Mouse (Mus musculus) adrenal gland, adult 10 weeks (tissue): ENCODE results near the gene Tprn. TPM values are rescaled to one million over a fixed set of nuclear protein-coding genes. Genes with fewer than 3 reads are reported as not detected.

Experiments
- polyA plus RNA-seq: library from polyadenylated mRNA; stranded (reverse); fragments of 350-450 nt; fragmentation: Illumina TruSeq; extraction: RNeasy Lipid Tissue Mini Kit (QIAGEN cat#74804); gene quantifications from one replicate; pipeline ENCODE4 v1.2.3, GENCODE M21; 2014; ENCODE audit warnings: low read depth, low replicate concordance

Tprn gene
- 0.52 TPM for polyA plus RNA-seq

DNA sequence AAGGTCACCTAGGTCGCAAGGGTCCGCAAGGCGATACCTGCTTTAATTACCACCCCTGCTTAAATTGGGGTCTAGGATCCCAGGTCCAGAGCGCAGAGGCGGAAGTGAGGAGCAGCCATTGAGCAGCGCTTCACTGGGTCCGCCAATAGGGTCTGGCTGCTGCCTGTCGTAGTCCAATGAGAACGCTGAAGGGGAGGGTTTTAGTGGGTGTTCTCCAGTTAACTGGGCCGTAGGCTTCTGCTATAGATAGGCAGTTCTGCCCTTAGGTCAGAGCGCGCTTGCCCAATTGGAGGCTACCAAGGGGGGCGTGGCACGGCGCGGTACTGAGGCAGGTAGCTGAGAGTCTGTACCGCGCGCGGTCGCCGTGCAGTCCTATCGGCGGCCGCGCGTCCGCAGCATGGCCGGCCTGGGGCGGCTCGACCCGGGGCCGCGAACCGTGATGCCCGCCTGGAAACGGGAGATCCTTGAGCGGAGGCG is at the start of gene Tprn:
TSS of gene Tprn (plus strand) at position 328 of the 477 bp plus-strand sequence.

DNA sequence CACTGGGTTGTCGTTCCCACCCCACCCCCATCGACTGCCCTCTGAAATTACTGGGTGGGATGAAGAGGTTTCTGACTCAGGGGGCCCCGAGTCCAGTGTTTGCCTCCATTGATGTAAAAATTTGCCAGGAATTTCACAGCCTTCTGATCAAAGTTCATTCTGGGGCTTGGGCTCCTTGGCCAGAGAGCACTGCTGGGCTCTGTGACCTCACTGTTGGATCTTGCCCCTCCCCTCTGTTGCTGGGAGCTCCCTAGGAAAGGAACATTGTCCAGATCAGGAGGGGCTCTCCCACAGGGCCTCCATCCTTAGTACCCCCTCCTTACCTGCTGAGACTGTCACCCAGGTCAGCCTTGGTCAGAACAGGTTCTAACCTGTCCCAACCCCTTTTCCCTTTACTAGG is 48.0 kb upstream of the Tprn start, which contains the start of gene Stpg3:
TSS of gene Stpg3 (minus strand) at position 194 of the 400 bp plus-strand sequence.

DNA sequence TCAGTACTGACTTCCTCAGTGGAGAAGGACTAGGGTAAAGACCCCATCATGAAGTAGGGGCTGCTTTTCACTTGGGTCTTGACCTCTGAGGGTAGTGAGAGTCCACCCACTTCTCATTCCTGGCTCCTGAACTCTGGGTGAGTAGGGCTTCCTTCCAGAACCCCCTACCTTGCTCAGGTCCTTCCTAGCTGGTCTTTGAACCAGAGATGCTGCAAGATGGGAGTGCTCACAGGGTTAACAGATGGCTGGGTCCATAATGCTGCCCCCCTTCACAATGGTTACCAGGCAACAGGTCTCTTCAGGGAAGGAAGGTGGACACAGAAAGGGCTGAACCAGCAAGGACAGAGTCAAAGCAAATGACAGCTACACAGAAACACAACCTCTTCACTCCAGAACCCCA is 44.0 kb upstream of the Tprn start, which contains the start of gene Fam166a:
TSS of gene Fam166a (plus strand) at position 301 of the 400 bp plus-strand sequence.

DNA sequence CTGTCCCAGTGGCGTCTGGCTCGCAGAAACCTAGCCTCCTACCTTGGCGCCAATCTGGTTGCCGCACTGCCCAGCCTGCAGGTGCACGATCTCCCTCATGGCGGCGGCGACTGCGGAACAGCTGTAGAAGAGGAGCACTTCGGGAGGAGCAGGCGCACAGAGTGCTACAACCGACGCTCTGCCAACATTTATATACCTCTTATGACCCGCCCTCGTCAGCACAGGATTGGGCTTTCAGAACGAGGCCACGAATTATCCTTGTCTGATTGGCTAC is 38.0 kb upstream of the Tprn start, which contains the start of gene Tubb4b:
TSS of gene Tubb4b (minus strand) at position 211 of the 274 bp plus-strand sequence.

DNA sequence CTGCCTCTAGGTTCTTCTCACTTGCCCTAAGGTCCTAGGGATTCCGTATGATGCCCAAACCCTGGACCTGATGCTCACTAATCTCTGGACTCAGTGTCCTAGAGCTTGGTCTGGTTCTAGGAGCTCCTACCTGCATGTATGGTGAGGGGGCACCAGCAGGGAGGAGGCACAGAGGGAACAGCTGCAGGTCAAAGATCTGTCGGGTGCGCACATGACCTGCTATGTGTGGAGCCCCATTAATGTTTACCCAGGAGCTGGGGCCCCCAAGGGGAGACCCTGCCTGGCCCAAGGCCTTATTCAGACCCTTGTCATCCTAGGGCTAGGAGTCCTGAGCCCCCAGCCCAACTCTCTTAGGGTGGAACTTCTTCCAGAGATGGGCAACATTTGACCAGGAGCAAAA is 28.4 kb upstream of the Tprn start, which contains the start of gene Slc34a3:
TSS of gene Slc34a3 (minus strand) at position 315 of the 400 bp plus-strand sequence.

DNA sequence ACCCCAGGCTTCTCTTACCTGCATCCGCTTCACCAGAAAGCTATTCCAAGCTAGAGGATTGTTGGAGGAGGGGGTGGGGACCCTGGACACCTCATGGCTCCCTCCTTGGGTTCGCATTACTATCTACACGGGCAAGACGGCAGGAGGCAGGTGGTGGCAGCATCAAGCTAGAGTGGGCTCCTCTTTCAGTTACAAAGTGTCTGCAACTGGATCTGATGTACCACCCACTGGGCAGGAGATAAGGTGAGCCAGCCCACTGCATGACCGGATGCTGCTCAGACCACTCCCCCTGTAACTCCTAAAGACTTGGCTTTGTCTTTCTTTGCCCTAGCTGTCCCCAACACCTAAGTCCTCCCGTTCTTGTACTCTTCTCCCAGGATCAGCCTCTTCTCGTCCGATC is 25.8 kb upstream of the Tprn start, which contains the start of gene Rnf224:
TSS of gene Rnf224 (minus strand) at position 174 of the 400 bp plus-strand sequence.

DNA sequence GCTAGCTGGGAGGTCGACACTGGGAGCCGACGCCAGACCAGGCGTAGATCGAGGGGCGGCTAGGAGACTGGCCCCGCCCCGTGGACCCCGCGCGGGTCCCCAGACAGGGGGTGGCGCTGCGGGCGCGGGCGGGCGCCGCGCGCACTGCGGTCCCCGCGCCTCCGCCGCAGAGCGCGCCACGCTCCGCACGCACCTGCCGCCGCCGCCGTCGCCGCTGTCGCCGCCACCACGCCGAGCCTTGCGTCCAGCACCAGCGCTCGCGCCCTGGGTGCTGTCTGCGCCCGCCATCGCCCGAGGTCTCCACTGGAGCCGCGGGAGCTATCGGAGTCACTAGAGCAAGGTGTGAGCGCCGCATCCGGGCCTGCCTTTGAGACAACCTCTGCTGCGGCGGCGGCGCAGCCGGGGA is 20.3 kb upstream of the Tprn start, which contains the start of the genes Rnf208 and Cysrt1:
TSS of gene Rnf208 (plus strand) at position 155 of the 406 bp plus-strand sequence.
TSS of gene Cysrt1 (minus strand) at position 352 of the 406 bp plus-strand sequence.

DNA sequence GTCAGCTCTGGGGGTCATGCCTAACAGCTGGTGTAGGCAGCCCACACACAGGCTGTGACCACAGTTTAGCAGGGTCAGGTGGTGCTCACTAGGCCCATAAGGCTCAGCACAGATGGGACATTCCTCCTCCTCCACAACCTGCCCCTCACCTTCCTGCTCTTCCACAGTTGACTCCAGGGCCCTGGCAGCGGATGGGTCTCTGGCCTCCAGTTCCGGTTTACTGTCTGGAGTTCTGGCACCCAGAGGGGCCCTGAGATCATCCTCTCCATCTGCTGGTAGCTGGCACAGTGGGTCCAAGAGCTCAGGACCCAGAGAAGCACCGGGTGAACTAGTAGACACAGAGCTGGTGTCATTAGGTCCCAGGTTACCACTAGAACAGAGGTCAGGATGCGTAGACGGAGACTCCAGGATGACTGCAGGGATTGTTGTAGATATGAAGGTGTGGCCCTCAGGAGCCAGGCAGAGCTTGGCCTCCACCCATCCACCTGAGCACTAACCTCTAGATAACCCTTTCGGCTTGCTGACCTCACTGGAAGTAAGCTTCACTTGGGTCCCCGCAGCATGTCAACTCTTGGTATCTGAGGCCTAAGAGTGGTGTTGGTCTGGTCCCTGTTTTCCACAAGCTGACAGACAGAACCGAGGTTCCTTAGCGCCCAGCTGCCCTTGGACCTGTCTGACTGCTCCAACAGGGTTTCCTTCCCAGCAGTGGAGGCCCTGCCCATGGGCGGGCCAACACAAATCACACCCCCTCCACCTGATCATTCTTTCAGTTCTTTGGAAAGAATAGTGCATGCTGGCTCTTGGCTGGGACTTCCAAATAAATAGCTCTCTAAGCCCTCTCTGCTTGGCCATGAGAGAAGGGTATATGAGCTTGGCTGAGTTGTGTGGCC is 16.0 kb upstream of the Tprn start, which contains the start of gene AL732309.1:
TSS of gene AL732309.1 (minus strand) at position 681 of the 890 bp plus-strand sequence.

DNA sequence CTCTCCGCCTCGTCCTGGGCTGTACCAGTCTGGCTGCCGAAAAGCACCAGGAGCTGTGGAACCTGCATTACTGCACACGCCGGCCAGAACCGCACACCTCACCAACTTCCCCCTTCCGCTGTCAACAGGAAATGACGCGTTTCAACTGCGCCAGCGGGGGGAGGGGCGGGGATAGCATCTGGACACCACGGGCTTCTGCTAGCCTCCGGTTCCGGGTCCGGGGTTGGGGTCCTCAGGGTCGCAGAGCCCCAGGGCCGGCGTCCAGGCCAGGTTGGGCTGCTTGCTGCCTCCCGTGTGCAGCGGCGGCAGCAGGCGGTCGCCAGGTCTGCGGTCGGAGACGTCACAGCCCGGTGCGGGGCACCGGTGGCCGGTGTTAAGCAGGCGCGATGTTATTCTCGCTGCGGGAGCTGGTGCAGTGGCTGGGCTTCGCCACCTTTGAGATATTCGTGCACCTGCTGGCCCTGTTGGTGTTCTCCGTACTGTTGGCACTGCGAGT is 7.1 kb upstream of the Tprn start, which contains the start of gene Tmem203:
TSS of gene Tmem203 (plus strand) at position 156 of the 496 bp plus-strand sequence.

DNA sequence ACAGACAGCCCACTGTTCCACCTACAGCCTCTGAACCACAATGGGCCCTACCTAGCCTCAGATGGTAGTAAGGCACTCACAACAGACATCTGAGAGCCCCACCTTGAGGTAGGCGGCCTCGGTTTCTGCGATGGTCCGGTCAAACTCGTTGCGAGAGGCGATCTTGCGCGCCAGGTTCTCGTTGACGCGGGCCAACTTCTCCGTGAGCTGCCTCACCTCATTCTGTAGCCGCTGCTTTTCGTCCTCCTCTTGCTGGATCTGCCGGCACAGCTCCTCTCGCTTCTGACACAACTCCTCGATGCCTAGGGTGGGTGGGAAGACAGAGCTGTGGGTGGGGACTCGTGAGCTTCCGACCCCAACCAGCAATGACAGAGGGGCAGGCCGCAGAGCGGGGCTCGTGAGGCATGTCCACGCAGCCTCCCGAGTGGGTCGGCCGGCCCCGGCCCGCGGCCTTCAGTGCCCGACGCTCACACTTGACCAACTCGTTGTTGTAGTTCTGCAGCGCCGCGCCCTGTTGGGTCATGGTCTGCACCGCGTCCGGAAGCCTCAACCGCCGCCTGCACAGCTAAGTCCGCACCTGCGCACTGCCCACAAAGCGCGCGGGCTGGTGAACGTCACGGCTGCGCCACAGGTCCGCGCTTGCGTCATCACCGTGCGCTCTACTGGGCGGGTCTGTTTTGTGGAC is 9.6 kb downstream of the Tprn start, which contains the start of the genes Ssna1 and Anapc2:
TSS of gene Ssna1 (minus strand) at position 612 of the 685 bp plus-strand sequence.
TSS of gene Anapc2 (plus strand) at position 652 of the 685 bp plus-strand sequence.

DNA sequence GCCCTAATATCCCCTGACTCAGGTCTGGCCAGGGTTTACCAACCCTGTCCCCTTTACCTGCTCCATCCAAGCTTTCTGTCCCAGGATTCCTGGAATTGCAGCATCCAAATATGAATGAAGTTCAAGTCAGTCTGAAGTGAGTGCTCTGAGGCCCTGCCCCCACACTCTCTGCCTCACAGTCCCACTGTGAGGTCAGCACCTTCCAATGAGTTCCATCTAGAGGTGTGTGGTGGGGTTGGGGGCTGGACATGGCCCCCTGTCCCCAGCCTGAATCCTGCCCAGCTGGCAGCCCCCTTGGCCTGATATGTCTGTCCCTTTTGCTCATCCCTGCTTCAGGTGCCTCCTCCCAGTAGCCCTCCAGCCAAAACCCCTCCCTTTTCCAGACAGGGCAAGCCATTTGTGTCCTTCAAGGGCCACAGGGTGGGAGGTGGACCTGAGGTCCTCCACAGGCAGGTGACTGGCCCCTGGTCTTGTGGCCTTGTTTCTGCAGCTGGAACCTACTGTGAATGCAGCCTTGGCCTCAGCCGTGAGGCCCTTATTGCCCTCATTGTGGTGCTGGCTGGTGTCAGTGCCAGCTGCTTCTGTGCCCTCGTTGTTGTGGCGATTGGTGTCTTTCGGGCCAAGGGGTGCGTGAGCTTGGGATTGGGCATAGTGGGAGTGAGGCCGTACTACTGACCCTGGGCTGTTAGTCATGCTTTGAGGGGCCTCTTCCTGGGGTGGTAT is 25.7 kb downstream of the Tprn start, which contains the start of gene Tmem210:
TSS of gene Tmem210 (plus strand) at position 219 of the 723 bp plus-strand sequence.

DNA sequence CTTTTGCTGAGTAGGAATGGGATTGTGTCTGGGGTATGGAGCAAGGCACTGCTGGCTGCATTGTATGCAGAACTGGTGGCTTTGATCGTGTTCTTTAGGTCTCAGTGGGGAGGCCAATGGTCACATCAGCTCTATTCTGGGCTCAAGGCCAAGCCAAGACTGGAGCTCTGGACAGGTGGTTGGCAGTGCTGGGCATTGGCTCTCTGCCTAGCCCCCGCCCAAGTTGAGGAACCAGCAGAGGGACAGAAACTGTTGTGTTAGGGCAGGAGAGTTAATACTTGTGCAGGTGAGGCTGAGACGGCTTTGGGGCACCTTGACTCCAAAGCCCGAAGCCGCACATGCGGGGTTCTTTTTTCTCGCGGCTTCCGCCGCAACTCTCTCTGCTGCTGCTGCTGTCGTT is 27.2 kb downstream of the Tprn start, which contains the start of gene Lrrc26:
TSS of gene Lrrc26 (plus strand) at position 265 of the 400 bp plus-strand sequence.

DNA sequence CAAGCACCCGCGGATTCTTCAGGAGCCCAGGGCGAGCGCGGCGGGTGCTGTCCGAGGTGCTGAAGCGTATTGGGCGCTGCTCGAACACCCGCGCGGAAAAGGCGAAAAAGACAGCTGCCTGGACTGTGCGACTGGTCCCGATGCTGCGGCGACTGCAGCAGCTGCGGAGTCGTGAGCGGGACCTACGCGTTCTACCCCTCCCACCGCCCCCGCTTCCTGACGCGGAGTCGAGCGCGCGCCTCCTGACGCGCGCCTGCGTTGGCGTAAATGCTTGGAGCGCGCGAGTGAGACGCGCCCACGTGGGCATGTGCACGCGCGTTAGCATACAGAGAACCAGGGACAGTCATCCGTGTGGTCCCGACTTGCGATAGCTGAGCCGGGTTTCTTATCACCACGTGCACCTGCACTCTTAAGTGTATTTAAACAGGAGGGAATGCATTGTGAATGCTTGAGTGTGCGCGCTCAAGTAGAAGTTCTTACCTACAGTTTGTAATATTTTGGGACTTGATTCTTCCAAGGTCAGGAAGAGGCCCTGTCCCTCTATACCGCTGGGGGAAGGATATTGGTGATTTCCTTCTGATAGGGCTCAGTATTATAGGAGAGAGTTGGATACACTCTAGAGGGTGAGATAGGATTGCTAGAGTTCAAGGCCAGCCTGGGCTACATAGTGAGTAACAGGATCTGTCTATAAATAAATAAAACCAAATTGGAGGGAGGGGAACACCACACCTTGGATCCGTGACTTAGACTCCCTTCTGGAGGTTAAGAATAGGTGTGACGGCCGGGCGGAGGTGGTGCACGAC is 56.8 kb downstream of the Tprn start, which contains the start of gene Grin1:
TSS of gene Grin1 (minus strand) at position 217 of the 803 bp plus-strand sequence.

Other genes starting within 250 kb of the Tprn start
- 4.8 TPM for gene Nsmf, start 208.3 kb upstream of the Tprn start, polyA plus RNA-seq
- gene Entpd8, start 182.3 kb upstream of the Tprn start, polyA plus RNA-seq, result not detected
- not detected for gene Noxa1, start 167.5 kb upstream of the Tprn start, polyA plus RNA-seq
- gene Nrarp, start 81.9 kb upstream of the Tprn start, polyA plus RNA-seq, result 3.8 TPM
- gene Tor4a, start 65.7 kb upstream of the Tprn start, polyA plus RNA-seq, result 5.8 TPM
- gene Nelfb, start 51.1 kb upstream of the Tprn start, polyA plus RNA-seq, result 6.9 TPM
- not detected for gene Stpg3, start 48.0 kb upstream of the Tprn start, polyA plus RNA-seq
- gene Fam166a, start 43.9 kb upstream of the Tprn start, polyA plus RNA-seq, result not detected
- 50.4 TPM for gene Tubb4b, start 37.9 kb upstream of the Tprn start, polyA plus RNA-seq
- not detected for gene Slc34a3, start 28.3 kb upstream of the Tprn start, polyA plus RNA-seq
- not detected for gene Rnf224, start 25.8 kb upstream of the Tprn start, polyA plus RNA-seq
- not detected for gene Rnf208, start 20.4 kb upstream of the Tprn start, polyA plus RNA-seq
- gene Cysrt1, start 20.2 kb upstream of the Tprn start, polyA plus RNA-seq, result not detected
- 0.93 TPM for gene AL732309.1, start 15.8 kb upstream of the Tprn start, polyA plus RNA-seq
- gene Tmem203, start 7.2 kb upstream of the Tprn start, polyA plus RNA-seq, result not detected
- gene Ssna1, start 9.8 kb downstream of the Tprn start, polyA plus RNA-seq, result 2.9 TPM
- 6.7 TPM for gene Anapc2, start 9.9 kb downstream of the Tprn start, polyA plus RNA-seq
- gene Tmem210, start 25.5 kb downstream of the Tprn start, polyA plus RNA-seq, result not detected
- gene Lrrc26, start 27.3 kb downstream of the Tprn start, polyA plus RNA-seq, result not detected
- gene Grin1, start 56.6 kb downstream of the Tprn start, polyA plus RNA-seq, result 2.7 TPM
- gene Man1b1, start 69.7 kb downstream of the Tprn start, polyA plus RNA-seq, result 23.9 TPM
- 15.1 TPM for gene Dpp7, start 93.7 kb downstream of the Tprn start, polyA plus RNA-seq
- gene Uap1l1, start 103.1 kb downstream of the Tprn start, polyA plus RNA-seq, result 0.41 TPM
- gene Sapcd2, start 109.7 kb downstream of the Tprn start, polyA plus RNA-seq, result not detected
- gene Entpd2, start 133.3 kb downstream of the Tprn start, polyA plus RNA-seq, result 1.6 TPM
- 16.0 TPM for gene Npdc1, start 136.7 kb downstream of the Tprn start, polyA plus RNA-seq
- gene Fut7, start 160.6 kb downstream of the Tprn start, polyA plus RNA-seq, result not detected
- 1.9 TPM for gene Abca2, start 166.1 kb downstream of the Tprn start, polyA plus RNA-seq
- gene Clic3, start 194.2 kb downstream of the Tprn start, polyA plus RNA-seq, result not detected
- gene Paxx, start 198.5 kb downstream of the Tprn start, polyA plus RNA-seq, result 1.5 TPM
- gene Ptgds, start 207.4 kb downstream of the Tprn start, polyA plus RNA-seq, result not detected
- gene Lcn12, start 231.3 kb downstream of the Tprn start, polyA plus RNA-seq, result not detected
- 1.3 TPM for gene Fbxw5, start 238.1 kb downstream of the Tprn start, polyA plus RNA-seq
- not detected for gene C8g, start 239.1 kb downstream of the Tprn start, polyA plus RNA-seq